Mouse (Mus musculus): Measurements from ENCODE around the gene Ccdc28b. TPM values are rescaled to one million over a fixed set of nuclear protein-coding genes. Genes with fewer than 3 reads are reported as not detected.

The Ccdc28b gene
- polyA plus RNA-seq, 1 experiment = 43.8 TPM

DNA sequence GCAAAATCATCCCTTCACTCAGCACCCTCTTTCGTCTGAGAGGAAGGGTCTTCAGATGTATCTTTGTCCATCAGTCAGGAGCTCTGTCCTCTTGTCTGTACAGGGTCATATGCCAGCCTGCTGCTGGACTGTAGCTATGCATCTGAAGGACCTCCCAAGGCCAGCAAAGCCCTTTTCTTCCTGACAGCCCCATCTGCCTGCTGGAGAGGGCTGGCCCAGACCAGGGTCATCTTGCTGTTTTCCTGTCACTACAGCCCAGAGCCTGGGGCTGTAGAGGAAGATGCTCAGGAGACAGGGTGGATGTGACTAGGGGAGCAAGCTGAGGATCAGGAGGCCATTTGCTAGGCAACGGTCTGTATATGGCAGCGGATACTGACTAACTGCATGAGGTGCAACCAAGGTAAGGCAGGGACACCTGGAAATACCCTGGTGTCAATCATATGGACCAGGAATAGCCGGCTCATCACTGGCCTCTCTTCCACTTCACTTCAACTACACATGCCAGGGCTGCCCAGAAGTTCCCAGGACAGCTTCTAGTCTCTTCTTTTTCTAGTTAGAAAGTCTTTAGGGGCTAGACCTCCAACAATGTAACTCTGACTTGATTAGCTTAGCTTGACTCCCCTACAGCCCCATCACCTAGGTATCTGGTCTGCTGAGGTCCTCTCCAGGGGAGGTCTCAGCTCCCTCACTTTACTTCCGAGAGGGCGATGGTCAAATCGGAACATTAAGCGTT lies 778 bp downstream of the Ccdc28b start:
- DNase-seq (ENCODE audit: low read depth) = no peak

GRCm38 (mm10) chr4:129622120-129622802 lies 1.5 kb downstream of the Ccdc28b start:
- DNase-seq (ENCODE audit: low read depth) = no peak

DNA sequence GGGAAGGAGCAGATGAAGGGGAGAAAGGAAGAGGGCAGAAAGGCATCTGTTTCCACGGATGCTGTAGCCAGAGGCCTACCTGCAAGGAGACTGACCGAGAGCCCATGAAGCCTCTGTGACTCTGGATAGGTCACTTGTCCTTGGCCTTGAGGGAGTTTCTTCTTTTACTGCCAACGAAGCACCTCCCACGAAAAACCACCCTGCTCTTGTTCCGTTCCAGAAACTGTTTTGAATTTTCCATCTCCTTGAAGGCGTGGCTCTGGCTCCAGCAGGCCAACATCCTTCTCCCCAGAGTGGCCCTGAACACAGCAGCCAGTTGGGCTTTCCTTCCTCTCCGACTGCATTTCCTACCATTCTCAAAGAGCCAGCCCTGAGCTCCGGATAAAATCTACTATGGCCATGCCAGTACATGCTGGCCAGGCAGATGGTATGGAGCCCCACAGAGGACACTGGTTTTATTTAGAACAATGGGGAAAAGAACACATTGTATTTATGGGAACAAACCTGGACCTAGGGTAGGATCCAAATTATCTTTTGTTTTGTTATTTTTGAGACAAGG lies 2.4 kb downstream of the Ccdc28b start:
- no peak for DNase-seq (ENCODE audit: low read depth)

- DNase-seq (ENCODE audit: low read depth) = no peak
Measured at GRCm38 (mm10) chr4:129620419-129621282, 3.1 kb downstream of the Ccdc28b start.

DNA sequence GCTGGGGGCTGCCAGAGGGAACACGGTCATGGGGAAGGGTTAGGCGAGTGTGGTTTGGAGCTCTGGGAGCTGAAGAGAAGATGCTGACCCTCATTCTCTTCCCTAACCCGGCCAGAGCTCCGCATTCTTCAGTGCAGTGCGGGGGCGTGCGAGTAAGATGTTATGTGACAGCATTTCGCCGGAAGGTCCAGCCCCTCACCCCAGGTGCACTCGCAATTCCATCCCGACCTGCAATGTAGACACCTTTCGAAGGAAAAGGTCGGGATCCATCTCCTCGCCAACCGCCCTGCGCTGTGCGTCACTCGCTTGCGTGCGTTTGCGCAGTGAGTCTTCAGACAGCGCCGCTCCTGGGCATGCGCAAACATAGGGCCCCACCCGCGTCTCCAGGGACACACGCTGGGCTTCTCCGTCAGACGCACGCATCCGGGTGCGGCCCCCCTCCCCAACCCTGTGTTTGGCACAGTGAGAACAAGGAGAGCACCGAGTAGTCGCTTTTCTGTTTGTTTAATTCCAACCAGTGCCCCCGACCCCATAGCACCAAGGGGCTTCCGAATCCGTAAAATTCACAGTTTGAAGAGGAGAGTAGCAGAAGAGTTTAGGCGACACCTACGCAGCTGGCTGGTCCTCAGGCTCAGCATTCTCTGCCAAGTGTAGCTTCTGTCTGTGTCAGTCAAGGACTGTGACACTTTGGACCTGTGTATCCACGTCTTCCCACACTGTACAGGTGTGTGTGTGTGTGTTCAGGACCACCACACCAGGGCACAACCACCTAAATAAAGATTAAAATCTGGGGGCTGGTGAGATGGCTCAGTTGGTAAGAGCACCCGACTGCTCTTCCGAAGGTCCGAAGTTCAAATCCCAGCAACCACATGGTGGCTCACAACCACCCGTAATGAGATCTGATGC lies 4.7 kb downstream of the Ccdc28b start, which contains the start of gene Iqcc:
Gene Iqcc, minus strand, starts transcription at position 314 of the 906 bp plus-strand sequence.
- DNase-seq (ENCODE audit: low read depth) = no peak

GRCm38 (mm10) chr4:129618031-129618430 lies 5.7 kb downstream of the Ccdc28b start:
- no peak for DNase-seq (ENCODE audit: low read depth)

DNA sequence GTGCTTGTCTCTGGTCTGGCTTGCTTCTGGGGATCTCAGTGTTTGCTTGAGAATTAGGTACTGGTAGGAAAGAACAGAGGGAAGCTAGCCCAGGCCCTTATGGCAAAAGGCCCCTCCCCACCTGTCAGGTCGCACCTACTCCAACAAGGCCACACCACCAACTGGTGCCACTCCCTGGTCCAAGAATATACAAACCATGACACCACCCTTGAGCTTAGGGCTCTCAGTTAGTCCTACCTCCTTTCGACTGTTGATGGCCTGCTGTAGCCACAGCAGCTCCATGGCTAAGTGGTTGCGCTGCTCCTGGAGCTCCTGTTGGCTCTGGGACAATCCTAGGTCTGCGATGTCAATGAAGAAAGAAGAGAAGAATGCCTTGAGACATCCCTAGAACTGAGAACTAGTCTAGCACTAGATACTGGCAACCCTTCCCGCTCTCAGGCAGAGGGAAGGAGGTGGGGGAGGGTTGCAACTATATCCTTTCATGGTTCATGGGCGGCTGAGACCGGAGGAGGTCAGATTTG lies 6.6 kb downstream of the Ccdc28b start:
- DNase-seq (ENCODE audit: low read depth) = no peak

DNA sequence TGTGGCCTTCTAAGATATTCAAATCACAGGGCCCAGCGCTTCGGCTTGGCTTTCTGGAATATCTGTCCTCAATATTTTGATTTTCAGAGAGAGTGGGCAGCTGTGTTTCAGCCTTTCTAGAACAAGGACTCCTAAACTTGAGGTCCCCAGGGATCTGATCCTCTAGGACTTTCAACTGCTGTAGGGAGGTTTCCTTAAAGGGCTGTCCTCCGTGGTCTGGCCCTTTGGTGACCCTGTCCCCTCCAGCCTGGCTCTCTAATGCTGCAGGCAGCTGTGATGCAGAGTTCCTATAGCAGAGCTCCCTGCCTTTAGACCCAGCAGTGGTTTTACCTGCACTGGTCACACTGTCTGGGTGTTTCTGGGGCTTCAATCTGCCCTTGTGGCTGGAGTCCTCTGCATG lies 7.1 kb downstream of the Ccdc28b start:
- DNase-seq (ENCODE audit: low read depth) = no peak

DNA sequence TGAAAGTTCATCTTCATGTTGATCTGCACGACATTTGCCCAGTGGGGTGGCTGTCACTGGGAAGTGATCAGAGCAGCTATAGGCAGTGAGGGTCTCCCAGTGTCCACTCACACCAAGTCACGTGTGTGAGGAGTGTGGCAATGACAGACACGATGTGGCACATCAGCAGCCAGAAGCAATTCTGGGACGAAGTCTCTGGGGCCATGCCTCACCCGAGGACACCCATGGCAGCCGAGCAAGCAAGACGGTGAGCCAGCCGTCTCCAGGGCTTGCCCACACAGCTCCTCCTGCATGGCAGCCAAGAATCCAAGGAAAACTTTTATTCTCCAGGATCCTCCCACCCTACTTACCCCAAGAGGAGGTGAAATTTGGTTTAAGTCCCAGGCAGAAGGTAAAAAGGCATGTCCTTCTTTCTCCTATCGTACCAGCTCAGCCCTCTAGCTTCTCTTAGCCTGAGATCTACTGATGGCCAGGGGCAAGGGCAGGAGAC lies 7.9 kb downstream of the Ccdc28b start:
- no peak for DNase-seq (ENCODE audit: low read depth)

DNA sequence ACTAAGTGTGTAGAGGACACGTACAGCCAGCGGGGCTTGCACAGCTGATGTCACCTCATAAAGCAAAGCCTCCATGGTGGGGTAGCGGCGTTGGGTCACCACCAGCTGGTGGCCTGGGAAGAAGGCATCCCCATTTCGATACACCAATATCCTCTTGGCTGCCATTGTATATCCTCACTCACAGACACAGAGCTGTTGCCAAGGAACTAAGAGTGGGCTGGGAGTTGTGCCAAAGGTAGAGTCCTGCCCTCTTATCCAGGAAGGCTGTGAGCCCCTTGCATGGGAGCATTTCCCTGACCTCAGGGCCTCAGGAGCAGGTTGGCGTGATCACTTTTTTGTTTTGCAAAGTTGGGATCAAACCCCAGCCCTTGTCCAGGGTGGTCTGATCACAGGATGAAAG lies 9.7 kb downstream of the Ccdc28b start, which contains the start of gene Dcdc2b:
Gene Dcdc2b, minus strand, starts transcription at position 165 of the 400 bp plus-strand sequence.
- no peak for DNase-seq (ENCODE audit: low read depth)

DNA sequence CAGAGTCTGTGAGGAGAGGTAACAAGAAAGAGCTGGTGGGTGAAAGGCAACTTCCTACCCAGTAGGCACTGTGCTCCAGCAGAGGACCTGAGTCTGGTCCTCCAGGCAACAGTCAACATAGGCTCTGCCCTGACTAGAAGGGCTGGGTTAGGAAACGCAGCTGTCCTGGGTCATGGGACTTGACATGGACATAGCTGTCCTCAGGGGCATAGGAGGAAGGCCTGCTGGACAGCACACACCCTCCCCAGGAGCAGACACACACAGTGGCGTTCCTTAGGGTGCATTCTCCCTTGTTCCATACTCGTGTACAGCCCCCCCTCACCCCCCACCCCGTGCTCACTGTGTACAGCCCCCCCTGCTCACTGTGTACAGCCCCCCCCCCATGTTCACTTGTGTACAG lies 13.3 kb downstream of the Ccdc28b start:
- no peak for DNase-seq (ENCODE audit: low read depth)

DNA sequence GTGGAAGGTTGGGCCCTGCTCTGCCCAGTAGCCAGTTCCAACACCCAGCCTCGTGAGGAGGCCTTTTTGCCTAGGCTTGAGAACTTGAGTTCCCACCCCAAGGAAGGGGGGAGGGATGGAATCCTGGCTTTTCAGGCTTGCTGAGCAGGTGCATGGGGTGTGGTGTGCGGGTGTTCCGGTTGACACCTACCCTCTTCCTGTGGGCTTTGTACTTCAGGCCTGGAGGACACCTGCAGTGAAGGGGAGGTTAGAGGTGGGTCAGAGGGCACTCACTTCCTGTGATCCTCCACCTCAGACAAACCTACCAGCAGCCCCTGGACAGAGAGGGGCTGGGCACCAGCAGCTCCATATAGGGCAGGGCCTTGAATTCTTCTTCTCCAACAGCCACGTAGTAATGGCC lies 13.7 kb downstream of the Ccdc28b start:
- no peak for DNase-seq (ENCODE audit: low read depth)

GRCm38 (mm10) chr4:129609139-129609631 lies 14.6 kb downstream of the Ccdc28b start:
- DNase-seq (ENCODE audit: low read depth) = no peak

DNA sequence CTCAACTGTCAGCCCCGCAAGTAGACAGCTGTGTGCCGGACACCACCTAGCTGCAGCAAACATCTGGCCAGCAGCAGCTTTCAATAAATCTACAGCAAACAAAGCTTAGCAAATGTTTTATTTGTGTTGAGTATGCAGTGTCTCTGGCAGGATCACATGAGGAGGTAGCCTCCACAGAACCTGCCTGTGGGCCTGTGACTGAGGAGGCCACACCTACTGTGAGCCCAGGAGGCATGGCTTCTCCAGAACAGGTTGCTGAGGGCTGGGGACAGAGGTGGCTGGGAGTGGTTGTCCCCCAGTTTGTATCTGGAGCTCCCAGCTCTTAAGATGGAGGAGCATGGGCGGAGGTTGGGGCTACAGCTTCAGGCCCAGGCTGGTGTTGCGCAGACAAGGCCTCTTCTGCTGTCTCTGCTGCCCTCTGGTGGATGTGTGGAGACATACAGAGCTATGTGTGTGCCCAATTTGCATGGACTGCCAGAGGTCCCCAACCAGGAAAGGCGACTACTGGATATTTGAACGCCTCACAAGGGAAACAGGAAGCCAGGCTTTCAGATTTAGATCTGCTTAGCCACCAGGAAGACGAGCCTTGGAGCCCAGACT lies 15.2 kb downstream of the Ccdc28b start:
- DNase-seq (ENCODE audit: low read depth) = no peak

- DNase-seq (ENCODE audit: low read depth) = no peak
Measured at GRCm38 (mm10) chr4:129600233-129601158, 23.3 kb downstream of the Ccdc28b start, which contains the start of the genes Eif3i and Tmem234. TSS of gene Eif3i (minus strand) at chr4:129600648. TSS of gene Tmem234 (plus strand) at chr4:129600668.

- DNase-seq (ENCODE audit: low read depth) = no peak
Measured at GRCm38 (mm10) chr4:129588865-129589264, 34.9 kb downstream of the Ccdc28b start.

DNA sequence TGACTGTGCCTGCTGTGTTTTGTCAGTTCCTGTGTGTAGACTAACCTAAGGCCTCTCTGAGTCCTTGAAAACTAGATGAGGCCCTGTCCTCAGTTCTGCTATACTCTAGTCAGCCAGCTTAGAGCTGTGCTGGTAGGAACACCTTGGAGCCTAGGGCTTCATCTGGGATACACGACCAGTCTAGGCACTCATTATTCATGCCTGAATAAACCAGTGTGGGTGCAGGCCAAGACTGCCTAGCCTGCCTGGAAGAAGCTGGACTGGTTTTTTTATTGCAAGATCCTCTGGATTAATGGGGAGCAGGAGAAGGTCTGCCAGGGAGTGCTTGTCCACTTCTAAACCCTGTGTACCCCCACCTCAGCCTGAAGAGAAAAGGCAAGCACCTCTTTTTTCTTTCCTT lies 36.8 kb downstream of the Ccdc28b start:
- no peak for DNase-seq (ENCODE audit: low read depth)

- no peak for DNase-seq (ENCODE audit: low read depth)
Measured at GRCm38 (mm10) chr4:129585773-129586172, 38.0 kb downstream of the Ccdc28b start.

Data from gonadal fat pad, adult 2 months (tissue).